Mouse (Mus musculus) megakaryocyte progenitor cell, adult 5-6 weeks (primary cell): Measurements from ENCODE around the gene Sipa1l2. TPM values are rescaled to one million over a fixed set of nuclear protein-coding genes. Genes with fewer than 3 reads are reported as not detected.

ENCODE experiments used
- ATAC-seq: replicated peaks from 2 replicates; pipeline ENCODE4 v1.8.0; 2016; ENCODE audit warnings: mild to moderate bottlenecking, moderate TSS enrichment, inconsistent platforms; ENCODE audit not compliant: poor library complexity
- total RNA-seq, 2 experiments: library from RNA; stranded (forward) in 1 of 2; stranded (reverse) in 1 of 2; fragments of 157-497, 149-512 nt in 1 of 2; fragments of 200-1000 nt in 1 of 2; gene quantifications; 2 replicates each; pipeline versions ENCODE4 v1.2.3 to v1.2.4; 2015 to 2017

Sipa1l2 gene
- total RNA-seq, 2 experiments from 2014 or later = 0.84 to 2.0 TPM

- no peak for ATAC-seq
Measured at GRCm38 (mm10) chr8:125516115-125516905, 53.3 kb downstream of the Sipa1l2 start.

GRCm38 (mm10) chr8:125515665-125516064, 53.9 kb downstream of the Sipa1l2 start:
- ATAC-seq = no peak

- no peak for ATAC-seq
Measured at GRCm38 (mm10) chr8:125513935-125514334, 55.7 kb downstream of the Sipa1l2 start.

- ATAC-seq = no peak
Measured at GRCm38 (mm10) chr8:125513242-125513866, 56.3 kb downstream of the Sipa1l2 start.

DNA sequence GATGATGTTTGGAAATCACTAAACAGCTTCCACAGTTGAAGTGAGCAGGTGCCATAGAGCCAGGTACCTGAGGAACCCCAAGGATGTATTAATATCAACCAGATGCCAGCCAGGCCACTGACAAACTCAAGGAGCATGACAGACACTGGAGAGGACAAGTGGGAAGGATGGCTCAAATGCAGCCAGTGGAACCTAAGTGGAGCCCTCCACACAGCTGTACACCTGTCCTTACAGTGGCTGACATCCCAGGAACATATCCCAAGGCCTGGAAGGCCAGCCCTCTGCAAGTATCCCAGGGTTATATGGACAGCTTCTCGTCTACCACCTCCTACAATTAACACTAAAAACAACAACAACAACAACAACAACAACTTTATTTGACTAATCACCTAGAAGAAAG, 57.0 kb downstream of the Sipa1l2 start:
- no peak for ATAC-seq

- ATAC-seq = no peak
Measured at GRCm38 (mm10) chr8:125510861-125511668, 58.5 kb downstream of the Sipa1l2 start.

- ATAC-seq = no peak
Measured at GRCm38 (mm10) chr8:125509776-125510175, 59.8 kb downstream of the Sipa1l2 start.

GRCm38 (mm10) chr8:125509175-125509574, 60.4 kb downstream of the Sipa1l2 start:
- ATAC-seq = no peak

GRCm38 (mm10) chr8:125507291-125507690, 62.3 kb downstream of the Sipa1l2 start:
- no peak for ATAC-seq

- no peak for ATAC-seq
Measured at GRCm38 (mm10) chr8:125504605-125505257, 64.9 kb downstream of the Sipa1l2 start.

DNA sequence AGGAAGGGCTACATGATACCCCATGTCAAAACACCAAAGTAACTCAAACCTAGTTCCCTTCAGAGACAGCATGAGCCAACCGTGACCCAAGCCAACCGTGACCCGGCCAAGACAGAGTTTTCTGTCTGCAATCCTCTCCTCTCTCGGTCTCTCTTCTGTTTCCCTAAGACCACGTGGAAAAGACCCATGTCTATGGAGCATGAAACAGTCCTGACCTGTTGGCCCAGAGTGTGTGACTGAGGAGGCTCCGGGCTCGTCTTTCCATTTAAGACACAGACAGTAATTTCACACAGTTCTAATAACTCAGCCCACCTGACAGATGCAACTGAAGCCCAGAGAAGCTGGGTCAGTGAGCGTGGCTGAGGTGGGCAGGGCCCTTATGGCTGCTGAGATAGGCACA, 65.8 kb downstream of the Sipa1l2 start:
- ATAC-seq = no peak

DNA sequence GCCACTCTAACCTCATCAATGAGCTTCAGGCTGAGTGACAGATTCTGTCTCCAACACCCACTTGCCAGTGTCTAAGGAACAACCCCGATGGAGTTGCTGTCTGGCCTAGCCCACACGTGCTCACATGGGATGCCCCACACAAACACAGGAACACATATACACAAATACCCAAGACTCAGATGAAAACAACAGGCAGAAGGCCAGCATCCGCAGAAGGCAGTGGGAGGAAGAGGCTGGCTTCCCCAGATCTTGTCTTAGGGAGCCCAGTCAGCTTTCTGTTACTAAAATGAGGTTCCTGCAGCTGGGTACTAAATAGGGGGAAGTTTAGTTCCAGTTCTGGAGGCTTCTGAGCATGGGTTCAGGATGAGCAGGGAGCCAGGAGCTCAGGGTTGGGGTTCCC, 66.8 kb downstream of the Sipa1l2 start:
- ATAC-seq = no peak

GRCm38 (mm10) chr8:125500005-125500404, 69.6 kb downstream of the Sipa1l2 start:
- ATAC-seq = no peak

- ATAC-seq = peak; percentile 90
Measured at GRCm38 (mm10) chr8:125498508-125498907, 71.1 kb downstream of the Sipa1l2 start.

DNA sequence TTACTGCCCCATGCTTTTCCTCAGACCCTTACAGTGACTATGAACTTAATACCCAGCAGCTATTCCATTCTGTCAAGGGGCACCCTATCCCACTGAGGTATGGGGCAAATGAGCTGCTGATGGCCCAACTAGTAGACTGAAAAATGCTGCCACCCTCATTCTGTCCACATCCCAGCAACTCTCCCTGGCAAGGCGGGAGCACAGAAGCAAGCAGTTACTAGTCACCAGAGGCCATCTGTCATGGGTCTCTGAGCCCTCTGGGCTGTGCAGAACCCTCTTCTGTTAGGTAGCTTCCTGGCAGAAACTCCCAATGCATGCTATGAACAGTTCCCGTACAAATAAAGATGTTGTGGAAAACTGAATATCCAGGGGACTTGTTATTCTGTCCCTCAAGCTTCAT, 74.1 kb downstream of the Sipa1l2 start:
- no peak for ATAC-seq

DNA sequence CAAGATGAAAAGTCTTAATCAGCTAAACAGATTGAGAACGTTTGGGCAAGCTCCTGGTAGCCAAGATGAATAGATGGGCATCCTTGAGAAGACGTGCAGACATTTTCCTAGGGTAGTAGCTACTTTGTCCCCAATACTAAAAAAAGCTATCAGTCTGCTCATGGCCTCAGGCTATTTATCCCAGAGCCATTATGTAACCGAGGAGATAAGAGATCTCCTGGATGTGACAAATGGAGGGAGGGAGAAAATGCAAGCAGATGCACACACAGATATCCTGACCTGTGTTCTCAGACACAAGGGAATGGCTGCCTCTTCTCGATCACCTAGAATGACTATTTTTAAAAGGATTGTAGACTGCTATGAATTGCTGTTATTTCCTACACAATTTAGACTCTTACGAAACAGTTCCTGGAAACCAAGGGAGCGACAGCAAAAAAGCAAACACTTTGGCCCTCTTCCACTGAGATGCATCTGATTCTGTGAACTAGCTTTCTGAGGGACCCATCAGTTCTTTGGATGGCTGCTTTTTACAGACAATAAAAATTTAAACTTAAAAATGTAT, 76.3 kb downstream of the Sipa1l2 start:
- ATAC-seq = no peak

- ATAC-seq = no peak
Measured at GRCm38 (mm10) chr8:125492416-125492815, 77.2 kb downstream of the Sipa1l2 start.

DNA sequence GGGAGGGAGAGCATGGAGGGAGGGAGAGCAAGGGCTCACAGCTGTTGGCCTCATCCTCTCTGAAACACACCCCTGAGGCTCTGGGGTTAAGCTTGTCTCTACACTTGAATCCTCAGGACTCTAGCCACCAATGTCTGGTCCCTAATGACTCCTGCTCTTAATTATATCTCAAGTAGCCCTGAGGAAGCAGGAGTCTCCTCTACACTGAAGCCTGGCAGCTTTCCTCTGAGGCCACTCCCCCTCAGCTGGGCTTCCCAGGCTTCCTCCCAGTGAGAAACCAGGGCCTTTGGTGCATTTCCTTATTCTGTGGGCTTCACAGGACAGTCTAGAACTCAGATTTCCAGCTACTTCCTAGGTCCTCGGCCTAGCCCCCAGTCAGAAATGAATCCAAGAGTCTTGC, 80.9 kb downstream of the Sipa1l2 start:
- 0 out of 2 replicates have a peak, but pooled peaks have one; percentile 46 for ATAC-seq

GRCm38 (mm10) chr8:125485715-125486114, 83.9 kb downstream of the Sipa1l2 start:
- no peak for ATAC-seq

DNA sequence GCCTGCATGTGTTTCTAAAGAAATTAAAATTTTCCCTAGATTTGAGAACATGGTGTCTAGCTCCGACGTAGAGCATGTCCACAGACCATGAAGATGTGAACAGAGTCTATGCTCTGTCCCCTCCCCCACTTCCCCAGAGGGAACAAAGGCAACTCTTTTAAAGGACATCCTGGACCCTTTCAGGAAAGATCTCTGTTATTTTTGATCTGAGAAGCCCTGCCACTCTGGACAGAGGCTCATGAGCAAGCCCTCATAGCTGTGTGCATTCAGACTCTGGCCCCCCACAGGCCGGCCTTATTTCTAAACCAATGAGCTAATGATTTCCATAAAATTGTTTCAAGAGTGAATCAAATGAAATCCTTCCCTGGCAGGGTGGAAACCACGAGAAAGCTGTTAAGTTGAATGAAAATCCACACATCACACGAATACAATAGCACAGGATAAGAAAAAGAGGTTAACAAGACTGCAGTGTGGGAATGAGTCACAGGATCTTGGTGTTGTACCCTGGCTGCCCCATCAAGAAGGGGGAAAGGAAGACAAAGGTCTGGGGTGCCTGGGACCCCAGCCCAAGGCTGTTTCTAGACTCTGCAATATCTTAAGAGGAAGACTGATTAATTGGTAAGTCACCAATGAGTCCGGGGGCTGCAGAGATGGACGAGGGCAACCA, 84.9 kb downstream of the Sipa1l2 start:
- no peak for ATAC-seq
